13 mouse cellular contexts compared by ENCODE assay signal in the genomic region with DNA sequence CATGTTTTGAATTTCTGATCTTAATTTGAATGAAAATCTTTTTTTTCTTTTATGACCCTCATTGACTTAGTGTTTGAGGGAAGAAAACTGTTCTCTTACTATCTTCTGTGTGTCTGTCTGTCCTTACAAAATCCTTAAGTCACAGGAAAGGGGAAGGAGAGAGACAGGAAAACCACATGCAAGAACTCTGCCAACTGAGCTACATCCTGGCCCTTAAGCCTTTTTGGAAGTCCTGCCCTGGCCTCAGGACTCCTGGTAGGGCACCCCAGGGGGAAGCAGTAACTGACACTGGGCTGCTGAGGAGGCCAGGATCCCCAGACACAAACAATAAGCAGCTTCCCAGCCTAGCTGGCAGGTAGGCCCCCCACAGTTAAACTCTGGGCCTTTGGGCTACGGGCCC. TPM values are rescaled to one million over a fixed set of nuclear protein-coding genes. Genes with fewer than 3 reads are reported as not detected.
"Had no signal": no experiment of that assay in that cellular context is flagged by ENCODE, and none has a peak within 500 bp of the region (broad histone marks: within the 10 kb centered on the region; RNA-seq: fewer than 3 reads in every experiment).

No protein-coding gene starts in this region.

- DNase-seq: kidney, adult 8-10 months; kidney, postnatal 4 days; liver, embryonic 13.5 days; lung, adult 18-20 months; right cerebral cortex, postnatal 14 days; thymus, adult 18-20 months; thymus, postnatal 25 days had no signal

- H3K36me3 ChIP-seq: limb, embryonic 15.5 days; liver, embryonic 13.5 days; midbrain, embryonic 12.5 days had no signal

- H3K27ac ChIP-seq: kidney, postnatal 0 days; left cerebral cortex, adult 2 months; limb, embryonic 15.5 days; liver, embryonic 13.5 days; midbrain, embryonic 12.5 days had no signal

- ATAC-seq: intestine, postnatal 0 days had no signal

- H3K4me2 ChIP-seq: limb, embryonic 15.5 days; liver, embryonic 13.5 days; midbrain, embryonic 12.5 days had no signal

- H3K4me3 ChIP-seq: left cerebral cortex, adult 2 months; limb, embryonic 15.5 days; liver, embryonic 13.5 days; midbrain, embryonic 12.5 days had no signal

- H3K27me3 ChIP-seq: limb, embryonic 15.5 days; liver, embryonic 13.5 days had no signal

- H3K9me3 ChIP-seq: limb, embryonic 15.5 days; liver, embryonic 13.5 days; midbrain, embryonic 12.5 days had no signal

- H3K9ac ChIP-seq: limb, embryonic 15.5 days; liver, embryonic 13.5 days; midbrain, embryonic 12.5 days had no signal

- H3K4me1 ChIP-seq: liver, embryonic 13.5 days; midbrain, embryonic 12.5 days had no signal

RNA-seq across cellular contexts. Expression of gene Ttc21a, which starts 5.9 kb away (rescaled TPM):
- total RNA-seq: megakaryocyte-erythroid progenitor cell, adult 5-6 weeks had no signal
- polyA plus RNA-seq: intestine, postnatal 0 days had no signal
